Mouse (Mus musculus) heart, adult 2 months (tissue): ENCODE measurements around the gene Shb. TPM values are rescaled to one million over a fixed set of nuclear protein-coding genes. Genes with fewer than 3 reads are reported as not detected.
A peak's percentile ranks its signal among the peaks of the same experiment; 100 is the strongest.

Experiments
- DNase-seq, 2 experiments: peaks; one replicate each; pipeline ENCODE4 v3.0.0; 2021
- H3K27ac ChIP-seq: fragments of 200-600 bp; 2 replicates; pipeline ENCODE4 v1.8.1; 2022
- H3K27me3 ChIP-seq: fragments of 200-500 bp; 2 replicates; pipeline ENCODE4 v1.6.1; 2012; ENCODE audit warnings: mild to moderate bottlenecking, low read length, inconsistent platforms, mixed read lengths; ENCODE audit not compliant: control insufficient read depth, insufficient read depth
- H3K36me3 ChIP-seq: fragments of 200-500 bp; 2 replicates; pipeline ENCODE4 v1.6.1; 2012; ENCODE audit warnings: low read length, inconsistent platforms; ENCODE audit not compliant: control insufficient read depth, insufficient read depth
- H3K4me1 ChIP-seq: fragments of 200-500 bp; 2 replicates; pipeline ENCODE4 v1.6.1; 2011; ENCODE audit warnings: low read length; ENCODE audit not compliant: control insufficient read depth, insufficient read depth
- H3K4me3 ChIP-seq: fragments of 200-600 bp; 2 replicates; pipeline ENCODE4 v1.8.1; 2022
- H3K79me2 ChIP-seq: fragments of 200-500 bp; replicated peaks from 2 replicates; pipeline ENCODE4 v1.6.1; 2012; ENCODE audit warnings: mild to moderate bottlenecking, inconsistent platforms, low read length, moderate library complexity, mixed read lengths; ENCODE audit not compliant: control insufficient read depth, insufficient read depth
- H3K9ac ChIP-seq: fragments of 200-500 bp; 2 replicates; pipeline ENCODE4 v1.6.1; 2012; ENCODE audit warnings: low read depth, mild to moderate bottlenecking, control low read depth, inconsistent platforms, low read length, mixed read lengths
- CTCF ChIP-seq: fragments of 200-600 bp; IDR thresholded peaks from 2 replicates; pipeline ENCODE4 v1.8.1; 2022; ENCODE audit warnings: antibody characterized with exemption, mild to moderate bottlenecking, moderate library complexity
- EP300 ChIP-seq: fragments of 200-500 bp; IDR thresholded peaks from 2 replicates; pipeline ENCODE4 v1.6.1; 2011; ENCODE audit warnings: low read depth, low read length, control low read depth; ENCODE audit not compliant: insufficient read depth
- POLR2A ChIP-seq: fragments of 200-500 bp; IDR thresholded peaks from 2 replicates; pipeline ENCODE4 v1.6.1; 2011; ENCODE audit warnings: mild to moderate bottlenecking, low read depth, low read length, control low read depth; ENCODE audit not compliant: insufficient read depth
- WGBS: fragments of 180-500 bp; shearing (Covaris S2); methylation state at CpG from one replicate; pipeline ENCODE4 v1.1.7; 2018; 5-methylcytosine and 5-hydroxymethylcytosine counted together
- intact Hi-C: fragments of 180-260 bp; cut with DNase I; formaldehyde crosslinking; loops from one replicate; pipeline ENCODE4 v1.15.1; 2025
- polyA plus RNA-seq: library from polyadenylated mRNA; depleted of rRNA; stranded (reverse); fragments of >200 nt; gene quantifications from 2 replicates; pipeline ENCODE4 v1.2.3, GENCODE M21; 2012
- total RNA-seq, 2 experiments: library from RNA; stranded (reverse); gene quantifications; 2 replicates each; pipeline ENCODE4 v1.2.3; 2021

Shb gene
- total and polyA plus RNA-seq, 3 experiments = 19.4 to 43.0 (median 27.2) TPM

DNA sequence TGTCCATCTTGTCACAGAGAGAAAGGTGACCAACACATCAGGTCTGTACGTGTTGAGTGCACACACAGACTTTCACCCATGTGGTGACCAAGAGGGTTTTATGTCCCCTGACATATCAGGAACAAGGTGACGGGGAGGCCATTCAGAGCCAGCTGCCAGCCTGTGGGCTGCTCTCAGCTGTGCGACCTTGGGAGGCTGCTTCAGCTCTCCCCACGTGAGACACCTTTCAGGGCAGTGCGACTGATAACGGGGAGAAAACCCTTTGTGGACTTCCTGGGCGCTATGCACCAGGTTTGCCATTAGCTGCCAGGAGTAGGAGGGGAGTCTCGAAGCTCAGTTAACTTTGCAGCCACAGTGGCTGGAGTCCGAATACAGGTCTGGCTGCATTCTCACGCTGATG, 109.6 kb downstream of the Shb start:
- intact Hi-C loops = no loop called here
- 75% methylated on average over 10 of the region's 10 CpGs for WGBS

DNA sequence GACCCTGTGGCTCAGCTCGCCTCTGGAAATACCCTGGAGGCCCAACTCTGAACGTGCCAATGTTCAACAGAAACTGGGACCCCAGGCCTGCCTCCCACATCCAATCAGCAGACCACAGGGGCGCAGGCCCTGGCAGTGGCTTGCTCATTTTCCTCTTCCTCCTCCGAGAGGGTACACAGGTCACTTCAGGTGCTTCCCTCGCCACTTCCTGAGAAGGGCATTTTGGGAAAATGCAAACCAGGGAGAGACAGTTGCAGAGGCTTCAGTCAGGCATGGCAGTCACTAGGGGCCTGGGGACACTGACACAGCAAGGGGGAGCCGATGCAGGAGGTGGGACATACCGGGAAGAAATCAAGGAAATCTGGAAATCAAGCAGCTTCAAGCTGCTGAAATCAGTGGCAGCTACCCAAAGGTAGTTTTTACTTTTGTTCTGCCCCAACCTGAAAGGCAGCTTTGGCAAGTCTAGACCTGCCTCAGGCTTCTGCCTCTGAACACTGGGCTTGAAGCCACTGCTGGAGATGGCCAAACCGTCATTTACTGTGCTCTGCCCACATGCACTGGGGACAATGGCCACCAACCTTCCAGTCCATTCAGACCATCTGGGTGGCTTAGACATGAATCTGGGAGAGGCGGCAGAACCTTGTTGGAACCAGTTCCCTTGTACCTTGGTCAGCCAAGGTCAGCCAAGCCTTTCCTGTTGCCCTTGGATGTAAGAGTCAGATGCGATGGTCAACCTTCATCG, 110.6 kb downstream of the Shb start:
- peaks cover 20% of the 10 kb centered on the region for H3K4me1 ChIP-seq
- DNase-seq = no peak
- no peaks in the 10 kb centered on the region for H3K27me3 ChIP-seq
- 56% methylated on average over 11 of the region's 11 CpGs for WGBS
- TF ChIP-seq POLR2A (no peak), CTCF (no peak), EP300 (0 out of 2 replicates have a peak, but pooled peaks have one; percentile 14)
- no peaks in the 10 kb centered on the region for H3K36me3 ChIP-seq
- no peak overlapping the region for H3K4me3 ChIP-seq
- H3K9ac ChIP-seq = no peak overlapping the region
- no peak overlapping the region; the same call in 1 of the 2 replicates for H3K27ac ChIP-seq
- intact Hi-C loops = no loop called here
- no peaks in the 10 kb centered on the region for H3K79me2 ChIP-seq

More for the DNA sequence above, 109.6 kb downstream of the Shb start:
- Histone ChIP-seq H3K9ac (no peak overlapping the region), H3K4me3 (no peak overlapping the region), H3K27ac (no peak overlapping the region), H3K4me1 (peaks cover 20% of the 10 kb centered on the region), H3K36me3 (no peaks in the 10 kb centered on the region), H3K27me3 (no peaks in the 10 kb centered on the region), H3K79me2 (no peaks in the 10 kb centered on the region)
- DNase-seq = no peak
- TF ChIP-seq EP300 (no peak), POLR2A (no peak), CTCF (no peak)

DNA sequence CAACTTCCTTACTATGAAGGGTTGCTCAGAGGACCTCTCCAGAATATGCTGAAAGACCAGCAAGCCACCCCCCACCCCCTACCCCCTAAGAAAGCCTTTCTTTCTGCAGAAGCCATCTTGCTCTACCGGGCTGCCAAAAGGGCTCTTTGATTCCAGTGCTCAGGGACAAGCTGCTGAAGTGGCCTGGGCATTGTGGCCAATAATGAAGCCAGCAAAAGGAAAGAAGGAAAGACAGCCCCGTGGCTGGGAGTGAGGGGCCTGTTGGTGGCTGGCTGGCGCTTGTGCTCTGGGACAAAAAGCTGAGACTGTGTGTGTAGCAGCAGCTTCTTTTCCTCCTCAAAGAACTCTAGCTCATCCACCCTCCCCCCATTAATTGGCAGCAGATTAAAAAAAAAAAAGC, 111.5 kb downstream of the Shb start:
- H3K79me2 ChIP-seq = no peaks in the 10 kb centered on the region
- H3K9ac ChIP-seq = no peak overlapping the region
- H3K27me3 ChIP-seq = no peaks in the 10 kb centered on the region
- TF ChIP-seq POLR2A = no peak
- no peak for TF ChIP-seq EP300
- TF ChIP-seq CTCF = no peak
- H3K36me3 ChIP-seq = no peaks in the 10 kb centered on the region
- 40% methylated on average over 3 of the region's 3 CpGs for WGBS
- H3K27ac ChIP-seq = no peak overlapping the region
- intact Hi-C loops = no loop called here
- no peak overlapping the region for H3K4me3 ChIP-seq
- H3K4me1 ChIP-seq = peaks cover 20% of the 10 kb centered on the region
- DNase-seq = no peak

DNA sequence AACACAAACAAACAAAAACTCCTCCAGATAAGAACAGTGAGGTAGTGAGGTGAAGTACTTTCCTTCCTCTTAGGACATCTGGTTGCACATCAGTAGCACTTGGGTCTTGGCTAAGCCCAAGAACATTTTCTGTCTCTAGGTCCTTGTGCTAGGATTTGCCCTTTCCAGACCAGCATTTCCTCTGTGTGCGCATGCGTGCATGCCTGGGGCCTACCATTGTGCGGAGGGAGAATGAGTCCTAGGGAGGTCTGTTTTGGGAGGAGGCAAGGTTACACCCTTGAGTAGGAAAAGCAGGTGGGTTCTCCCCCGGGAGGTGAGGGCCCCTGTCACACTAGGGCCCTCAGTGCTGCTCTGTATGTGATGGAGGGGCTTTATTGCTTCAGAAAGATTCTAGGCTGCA, 113.2 kb downstream of the Shb start:
- Histone ChIP-seq H3K27me3 (no peaks in the 10 kb centered on the region), H3K4me1 (peaks cover 20% of the 10 kb centered on the region), H3K79me2 (no peaks in the 10 kb centered on the region), H3K36me3 (no peaks in the 10 kb centered on the region), H3K4me3 (no peak overlapping the region), H3K9ac (no peak overlapping the region), H3K27ac (no peak overlapping the region)
- intact Hi-C loops = loop anchor here (2.0 to 5.0 kb wide), 2 partner anchors 110 to 353 kb away; no protein-coding TSS in a partner anchor
- WGBS = 87% methylated on average over 4 of the region's 4 CpGs
- TF ChIP-seq CTCF (no peak), POLR2A (no peak), EP300 (no peak)
- DNase-seq = no peak

DNA sequence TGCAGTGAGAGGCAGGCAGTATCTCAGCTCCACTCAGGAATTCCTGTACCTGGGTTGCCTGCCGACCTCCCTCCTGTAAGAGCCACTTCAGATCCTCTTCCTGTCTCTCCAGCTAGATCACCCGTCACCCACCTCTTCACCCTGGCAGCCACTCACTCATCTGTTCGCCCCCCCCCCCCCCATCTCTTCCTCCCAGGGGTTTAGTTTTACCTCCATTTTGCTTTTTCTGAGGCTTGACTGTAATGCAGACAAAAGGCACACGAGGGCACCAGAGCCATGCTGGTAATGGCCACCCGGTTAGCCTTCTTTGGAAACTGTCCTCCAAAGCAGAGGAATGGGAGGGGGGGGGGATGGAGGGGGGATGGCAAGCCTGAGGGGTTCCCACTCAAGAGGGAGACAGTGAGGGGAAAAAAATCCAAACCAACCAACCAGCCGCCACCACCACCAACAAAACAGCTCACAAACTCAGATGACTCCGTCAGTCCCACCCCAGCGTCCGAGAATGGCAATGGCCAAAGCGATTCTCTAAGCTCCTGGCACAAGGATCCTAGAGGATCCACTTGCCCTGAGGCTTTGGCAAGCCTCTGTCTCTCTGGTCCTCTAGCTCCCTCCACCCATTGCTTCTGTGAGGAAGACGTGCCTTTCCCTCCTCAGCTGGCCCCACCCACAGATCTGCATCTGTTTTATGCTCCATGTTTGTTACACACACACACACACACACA, 113.9 kb downstream of the Shb start:
- 20% methylated on average over 10 of the region's 11 CpGs for WGBS

DNA sequence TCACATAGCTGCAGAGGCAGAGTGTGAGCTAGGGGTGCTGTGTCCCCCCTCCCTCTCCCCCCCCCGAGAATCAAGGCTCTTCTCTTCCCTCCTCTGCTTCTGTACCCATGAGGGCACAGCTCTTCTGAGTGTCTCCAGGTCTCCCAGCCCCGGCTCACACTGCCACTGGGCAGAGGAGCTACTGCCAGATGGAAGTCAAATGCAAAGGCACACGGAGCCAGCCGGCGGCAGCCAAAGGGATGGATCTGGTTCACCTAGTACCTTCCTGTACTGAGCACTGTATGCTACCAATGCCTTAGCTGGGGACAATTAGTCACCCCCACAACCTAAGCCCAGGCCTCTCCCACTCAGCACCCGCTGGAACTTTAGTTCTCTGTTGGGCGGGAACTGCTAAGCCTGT, 116.0 kb downstream of the Shb start:
- Histone ChIP-seq H3K9ac (no peak overlapping the region), H3K27ac (no peak overlapping the region), H3K36me3 (no peaks in the 10 kb centered on the region), H3K4me3 (no peak overlapping the region), H3K79me2 (no peaks in the 10 kb centered on the region), H3K4me1 (peaks cover 6% of the 10 kb centered on the region), H3K27me3 (no peaks in the 10 kb centered on the region)
- no peak for TF ChIP-seq CTCF
- WGBS = 74% methylated on average over 7 of the region's 7 CpGs
- no peak for DNase-seq
- intact Hi-C loops = loop anchor here (2.0 to 5.0 kb wide), 2 partner anchors 196 to 356 kb away; no protein-coding TSS in a partner anchor

More for the DNA sequence above, 113.9 kb downstream of the Shb start:
- H3K4me1 ChIP-seq = peaks cover 18% of the 10 kb centered on the region
- H3K9ac ChIP-seq = no peak overlapping the region; the same call in 1 of the 2 replicates
- no peak overlapping the region for H3K4me3 ChIP-seq
- H3K27ac ChIP-seq = no peak overlapping the region
- TF ChIP-seq POLR2A = no peak
- peak; percentile 82; the same call in 1 of the 2 replicates for TF ChIP-seq EP300
- TF ChIP-seq CTCF = peak; percentile 63
- DNase-seq = peak; percentile 54 to 72
- no peaks in the 10 kb centered on the region for H3K27me3 ChIP-seq
- H3K79me2 ChIP-seq = no peaks in the 10 kb centered on the region
- intact Hi-C loops = loop anchor here (2.0 to 5.0 kb wide), 2 partner anchors 110 to 354 kb away; no protein-coding TSS in a partner anchor
- H3K36me3 ChIP-seq = no peaks in the 10 kb centered on the region
